Mouse (Mus musculus) gastrocnemius, adult 18-20 months (tissue): Measurements from ENCODE around the gene Zfp358. TPM values are rescaled to one million over a fixed set of nuclear protein-coding genes. Genes with fewer than 3 reads are reported as not detected.

Source experiments
- total RNA-seq, 2 experiments: library from RNA; stranded (reverse); gene quantifications; 2 replicates each; pipeline ENCODE4 v1.2.3; 2021

Zfp358 gene
- total RNA-seq, 2 experiments from 2014 or later = 39.1 to 39.4 TPM

Other genes with a start within 250 kb of the Zfp358 start
- gene Insr, start 213.5 kb upstream of the Zfp358 start, total RNA-seq = 10 to 100 TPM; 53.7 to 56.4 TPM
- gene A430078G23Rik, start 139.7 kb upstream of the Zfp358 start, total RNA-seq = under 1 TPM in 1 of 2 experiments, not detected in 1; 0.11 TPM
- 10 to 100 TPM in 1 of 2 experiments, 1 to 10 TPM in 1; 8.4 to 10.5 TPM for gene Arhgef18, start 100.1 kb upstream of the Zfp358 start, total RNA-seq
- gene Pex11g, start 25.5 kb upstream of the Zfp358 start, total RNA-seq = 1 to 10 TPM; 1.9 to 3.2 TPM
- gene Tex45, start 22.3 kb upstream of the Zfp358 start, total RNA-seq = not detected
- gene Mcoln1, start 7.3 kb downstream of the Zfp358 start, total RNA-seq = 10 to 100 TPM; 21.5 to 22.5 TPM
- gene Pnpla6, start 22.2 kb downstream of the Zfp358 start, total RNA-seq = 10 to 100 TPM in 1 of 2 experiments, 1 to 10 TPM in 1; 8.0 to 10.0 TPM
- gene C330021F23Rik, start 74.9 kb downstream of the Zfp358 start, total RNA-seq = not detected
- under 1 TPM; 0.26 to 0.41 TPM for gene Camsap3, start 94.2 kb downstream of the Zfp358 start, total RNA-seq
- 10 to 100 TPM; 10.7 to 11.2 TPM for gene Xab2, start 128.2 kb downstream of the Zfp358 start, total RNA-seq
- 10 to 100 TPM; 84.7 to 91.0 TPM for gene Pet100, start 128.4 kb downstream of the Zfp358 start, total RNA-seq
- gene Pcp2, start 132.4 kb downstream of the Zfp358 start, total RNA-seq = not detected
- gene Stxbp2, start 137.8 kb downstream of the Zfp358 start, total RNA-seq = 1 to 10 TPM; 3.6 to 4.8 TPM
- 1 to 10 TPM; 2.0 to 8.4 TPM for gene Retn, start 162.6 kb downstream of the Zfp358 start, total RNA-seq
- not detected for gene Mcemp1, start 172.6 kb downstream of the Zfp358 start, total RNA-seq
- gene Fcor, start 179.2 kb downstream of the Zfp358 start, total RNA-seq = 1 to 10 TPM in 1 of 2 experiments, under 1 TPM in 1; 0.96 to 1.4 TPM
- gene Trappc5, start 183.2 kb downstream of the Zfp358 start, total RNA-seq = 10 to 100 TPM; 18.4 to 21.3 TPM
- not detected for gene Fcer2a, start 201.0 kb downstream of the Zfp358 start, total RNA-seq
- gene Clec4g, start 227.5 kb downstream of the Zfp358 start, total RNA-seq = not detected